Mouse (Mus musculus) left cerebral cortex, adult 18-20 months (tissue): ENCODE results near the gene Bmi1. TPM values are rescaled to one million over a fixed set of nuclear protein-coding genes. Genes with fewer than 3 reads are reported as not detected.

ENCODE experiments used
- DNase-seq, 2 experiments: peaks; one replicate each; pipeline ENCODE4 v3.0.0; 2021 to 2022; ENCODE audit warnings: low spot score in 2 of 2, mixed read lengths in 1 of 2
- total RNA-seq, 2 experiments: library from RNA; stranded (reverse); gene quantifications; 2 replicates each; pipeline ENCODE4 v1.2.3; 2021

Bmi1 gene
- total RNA-seq, 2 experiments from 2014 or later, result 53.8 to 58.2 TPM

- no peak for DNase-seq
These were observed 41.7 kb downstream of the Bmi1 start for GRCm38 (mm10) chr2:18718521-18718920.

- DNase-seq, result no peak
These were observed 45.5 kb downstream of the Bmi1 start for GRCm38 (mm10) chr2:18722208-18722830.

- DNase-seq, result no peak
These were observed 47.6 kb downstream of the Bmi1 start for GRCm38 (mm10) chr2:18724462-18724861.

- DNase-seq, result no peak
These were observed 49.1 kb downstream of the Bmi1 start for GRCm38 (mm10) chr2:18725880-18726279.

GRCm38 (mm10) chr2:18731718-18732117, 54.9 kb downstream of the Bmi1 start:
- DNase-seq, result no peak

- DNase-seq, result no peak
These were observed 57.7 kb downstream of the Bmi1 start for GRCm38 (mm10) chr2:18734394-18735127.

Other genes with a start within 250 kb of the Bmi1 start
- 10 to 100 TPM; 81.2 to 85.1 TPM for gene Commd3, start 4.6 kb upstream of the Bmi1 start, total RNA-seq
- gene Spag6, start 17.0 kb downstream of the Bmi1 start, total RNA-seq, result 10 to 100 TPM; 11.4 to 14.3 TPM